Mouse (Mus musculus): ENCODE measurements around the gene Cyp27b1.

Cyp27b1 gene
- long read RNA-seq, experiment 1, partial matches to known transcripts, result 1 of 1 reads
- long read RNA-seq, experiment 1, other reads (novel, unspliced or antisense), result 0 of 1 reads
- long read RNA-seq, experiment 2, result 0 reads

DNA sequence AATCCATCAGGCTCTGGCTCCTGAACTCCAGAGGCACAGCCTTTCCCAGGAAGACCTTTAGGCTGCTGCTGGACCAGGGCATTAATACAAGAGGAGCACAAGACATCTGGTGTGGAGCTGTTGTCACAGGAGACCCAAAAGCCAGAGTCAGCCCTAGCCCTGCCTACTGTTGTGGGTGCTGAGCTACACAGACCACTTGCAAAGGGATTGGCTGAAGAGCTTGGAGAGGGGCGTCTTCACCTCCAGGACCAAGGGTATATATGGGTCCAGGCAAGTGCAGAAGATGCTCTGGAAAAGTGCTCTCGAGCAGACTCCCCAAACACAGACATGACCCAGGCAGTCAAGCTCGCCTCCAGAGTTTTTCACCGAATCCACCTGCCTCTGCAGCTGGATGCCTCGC lies at the start of gene Cyp27b1:
Gene Cyp27b1, plus strand, starts transcription at position 297 of the 400 bp plus-strand sequence.
- intact Hi-C loops (cut with DNase I), result no loop called here

DNA sequence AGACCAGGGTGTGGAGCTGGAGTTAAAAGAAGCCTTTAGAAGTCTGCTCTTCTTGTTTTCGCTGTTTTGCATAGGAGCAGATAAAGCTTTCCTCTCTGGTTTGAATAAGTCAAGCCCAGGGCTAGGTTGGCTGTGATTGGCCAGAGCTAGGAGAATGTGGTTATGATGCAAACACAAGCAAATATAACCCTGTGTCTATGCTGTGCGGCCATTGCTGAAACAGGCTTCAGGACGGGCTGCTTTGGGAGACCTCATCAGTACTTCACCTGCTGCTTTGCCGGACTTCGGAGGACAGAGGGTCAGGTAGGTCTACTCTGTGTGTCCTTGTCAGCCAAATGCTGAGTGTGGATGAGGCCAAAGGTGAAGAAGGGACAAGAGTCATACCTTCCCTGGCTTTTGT lies 47.5 kb upstream of the Cyp27b1 start, which contains the start of gene Avil:
Gene Avil, plus strand, starts transcription at position 181 of the 400 bp plus-strand sequence.
- intact Hi-C loops (cut with DNase I), result no loop called here

DNA sequence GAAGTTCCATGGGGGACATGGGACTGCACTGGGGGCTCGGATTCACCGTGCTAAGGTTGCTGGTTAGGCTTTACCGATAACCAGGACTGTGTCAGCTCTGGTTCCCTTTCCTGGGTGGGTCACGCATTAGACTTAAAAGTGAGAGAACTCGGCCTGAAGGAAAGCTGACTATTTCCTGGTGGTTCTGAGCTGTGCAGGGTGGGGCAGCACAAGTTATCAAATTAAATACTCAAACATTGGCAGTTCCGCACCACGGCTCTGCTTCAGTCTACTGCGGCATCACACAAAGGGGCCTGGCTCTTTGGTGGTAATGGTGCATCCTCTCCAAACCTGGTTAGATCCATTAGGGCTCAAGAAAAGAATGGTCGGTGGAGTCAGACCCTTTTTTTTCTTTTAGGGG lies 46.8 kb upstream of the Cyp27b1 start:
- intact Hi-C loops (cut with DNase I), result no loop called here

DNA sequence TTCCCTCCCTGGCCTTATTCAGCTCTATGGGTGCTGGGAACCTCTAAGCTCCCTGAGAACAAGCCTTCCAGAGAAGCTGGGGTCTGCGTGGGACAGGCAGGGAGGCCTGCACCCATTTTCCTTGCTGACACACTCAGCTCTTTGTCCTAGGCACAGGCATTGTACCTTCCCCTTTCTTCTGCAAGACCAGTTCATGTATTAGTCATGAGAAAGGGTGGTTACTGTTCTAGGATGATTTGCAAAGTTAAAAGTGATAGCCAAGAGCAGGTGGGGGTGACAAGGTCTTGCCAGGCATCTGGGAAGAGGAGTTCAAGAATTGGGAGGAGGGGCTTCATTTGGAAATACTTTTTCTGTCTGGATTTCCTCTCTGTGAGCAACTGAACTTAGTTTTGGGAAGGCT lies 46.0 kb upstream of the Cyp27b1 start:
- intact Hi-C loops (cut with DNase I), result no loop called here

GRCm38 (mm10) chr10:127002765-127003164 lies 45.3 kb upstream of the Cyp27b1 start:
- intact Hi-C loops (cut with DNase I), result no loop called here

DNA sequence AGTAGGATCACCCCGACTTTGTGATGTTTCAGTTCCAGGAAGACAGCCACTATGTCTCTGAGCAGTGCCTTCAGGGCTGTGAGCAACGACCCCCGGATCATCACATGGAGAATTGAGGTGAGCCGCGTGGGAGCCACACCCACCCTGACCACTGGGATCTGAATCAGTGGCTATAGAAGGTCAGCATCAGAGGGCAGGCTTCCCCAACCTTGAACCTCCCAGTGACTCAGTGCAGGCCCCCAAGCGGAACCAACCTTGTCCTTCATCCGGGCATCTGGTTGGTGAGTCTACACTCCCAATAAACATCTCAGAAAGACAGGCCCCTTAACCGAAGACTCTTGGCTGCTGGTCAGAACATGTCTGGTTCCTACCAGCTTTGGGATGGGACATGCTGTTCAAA lies 44.7 kb upstream of the Cyp27b1 start:
- intact Hi-C loops (cut with DNase I), result no loop called here

- intact Hi-C loops (cut with DNase I), result no loop called here
Observed at GRCm38 (mm10) chr10:127003806-127004205, 44.2 kb upstream of the Cyp27b1 start.

DNA sequence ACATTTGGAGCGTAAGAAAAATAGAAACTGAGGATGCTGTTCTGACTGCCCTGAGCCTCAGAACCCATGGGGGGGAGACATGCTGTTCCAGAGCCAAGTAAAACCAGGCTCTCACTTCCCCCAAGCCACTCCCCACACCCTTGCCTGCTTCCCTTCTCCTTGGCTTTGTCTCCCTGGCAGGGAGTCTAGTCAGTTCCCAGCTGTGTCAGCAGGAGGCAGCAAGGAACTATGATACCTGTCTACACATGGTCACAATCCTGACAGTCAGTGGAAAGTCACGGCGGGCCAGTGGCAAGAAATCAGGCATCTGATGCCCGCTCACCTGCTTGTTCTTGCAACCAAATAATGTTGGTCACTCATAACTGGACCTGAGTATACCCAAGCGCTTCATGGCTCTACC lies 31.6 kb upstream of the Cyp27b1 start:
- intact Hi-C loops (cut with DNase I), result no loop called here

GRCm38 (mm10) chr10:127017071-127017470 lies 31.0 kb upstream of the Cyp27b1 start:
- intact Hi-C loops (cut with DNase I), result no loop called here

DNA sequence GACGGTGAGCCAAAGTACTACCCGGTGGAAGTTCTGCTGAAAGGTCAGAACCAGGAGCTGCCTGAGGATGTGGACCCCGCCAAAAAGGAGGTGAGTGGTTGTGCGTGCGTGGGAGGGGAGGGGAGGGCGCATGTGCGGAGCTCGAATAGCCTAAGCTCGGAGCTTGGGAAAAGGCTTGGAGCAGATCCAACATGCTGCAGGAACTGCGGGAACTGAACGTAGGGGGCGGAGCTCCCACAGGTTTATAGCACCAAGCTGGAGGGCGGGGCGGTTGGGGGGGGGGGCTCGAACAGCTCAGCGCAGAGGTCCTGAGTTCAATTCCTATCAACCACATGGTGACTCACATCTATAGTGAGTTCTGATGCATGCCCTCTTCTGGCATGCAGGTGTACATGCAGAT lies 29.6 kb upstream of the Cyp27b1 start:
- intact Hi-C loops (cut with DNase I), result no loop called here

GRCm38 (mm10) chr10:127030336-127031296 lies 17.4 kb upstream of the Cyp27b1 start, which contains the start of gene Tsfm:
Gene Tsfm (minus strand): TSS chr10:127030840.
- intact Hi-C loops (cut with DNase I), result loop anchor here (1.0 to 2.0 kb wide), 2 partner anchors 40 to 111 kb away; no protein-coding TSS in a partner anchor

DNA sequence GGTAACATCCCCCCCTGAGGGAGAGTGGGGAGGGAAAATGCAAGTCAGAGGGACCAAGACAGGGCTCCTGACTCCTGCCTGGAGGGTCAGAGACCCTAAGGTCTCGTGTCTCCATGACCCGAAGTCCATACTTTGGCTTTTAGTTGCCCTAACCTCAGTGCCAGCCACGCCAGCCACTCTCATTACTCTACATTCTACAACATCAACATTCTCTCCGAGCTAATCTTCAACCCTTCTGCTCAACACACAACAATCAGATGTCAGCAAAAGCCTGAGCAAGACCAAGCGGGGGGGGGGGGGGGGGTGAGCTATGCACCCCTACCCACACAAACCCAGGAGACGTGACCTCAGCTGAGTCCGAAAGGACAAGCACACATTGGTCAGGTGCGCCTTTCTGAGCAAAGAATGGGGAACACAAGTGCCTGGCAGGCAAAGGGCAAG lies 14.7 kb upstream of the Cyp27b1 start:
- intact Hi-C loops (cut with DNase I), result no loop called here

DNA sequence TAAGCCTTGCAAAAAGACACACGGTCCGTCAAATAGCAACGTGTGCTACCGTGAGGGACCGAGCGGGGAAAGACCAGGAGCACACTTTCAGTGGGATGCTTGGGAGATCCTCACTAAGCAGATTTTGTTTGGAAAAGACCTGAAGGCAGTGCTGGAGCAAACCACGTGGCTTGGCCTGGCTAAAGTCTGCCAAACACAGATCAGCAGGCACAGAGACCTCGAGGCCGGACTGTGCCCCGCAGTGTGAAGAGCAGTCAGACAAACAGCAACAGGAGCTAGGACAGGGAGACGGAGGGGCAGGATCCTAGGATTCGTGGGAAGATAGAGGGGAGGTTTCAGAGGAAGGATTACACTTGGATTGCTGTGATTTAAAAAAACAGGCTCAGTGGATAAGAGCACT lies 11.8 kb upstream of the Cyp27b1 start:
- intact Hi-C loops (cut with DNase I), result no loop called here

GRCm38 (mm10) chr10:127037641-127038040 lies 10.4 kb upstream of the Cyp27b1 start:
- intact Hi-C loops (cut with DNase I), result no loop called here

- intact Hi-C loops (cut with DNase I), result no loop called here
Observed at GRCm38 (mm10) chr10:127040569-127041214, 7.4 kb upstream of the Cyp27b1 start.

DNA sequence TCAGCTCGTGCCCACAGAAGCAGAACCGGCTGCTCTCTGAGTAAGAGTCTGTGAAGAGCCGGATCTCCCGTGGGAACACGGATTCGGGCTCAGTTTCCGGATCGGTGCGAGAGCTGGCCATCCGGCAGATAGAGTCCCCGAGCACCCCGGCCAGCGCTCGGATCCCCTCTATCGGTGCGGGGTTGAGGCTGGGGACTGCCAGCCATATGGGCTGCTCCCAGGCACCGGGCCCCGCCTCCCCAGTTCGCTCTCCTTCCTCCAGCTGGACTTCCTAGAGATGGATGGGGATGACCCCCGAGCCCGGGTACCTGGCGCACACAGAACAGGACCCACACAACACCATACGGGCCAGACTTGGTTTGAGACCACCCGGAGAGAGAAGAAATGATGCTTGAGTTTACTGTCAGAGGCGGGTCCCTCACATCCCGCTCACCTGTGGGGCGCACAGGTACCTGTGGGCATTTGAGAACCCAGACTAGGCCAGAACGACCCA lies 6.7 kb upstream of the Cyp27b1 start, which contains the start of the genes Mettl1 and Eef1akmt3:
Gene Mettl1, plus strand, starts transcription at position 141 of the 493 bp plus-strand sequence.
Gene Eef1akmt3, minus strand, starts transcription at position 240 of the 493 bp plus-strand sequence.
- intact Hi-C loops (cut with DNase I), result no loop called here

- intact Hi-C loops (cut with DNase I), result no loop called here
Observed at GRCm38 (mm10) chr10:127041774-127042338, 6.2 kb upstream of the Cyp27b1 start.

DNA sequence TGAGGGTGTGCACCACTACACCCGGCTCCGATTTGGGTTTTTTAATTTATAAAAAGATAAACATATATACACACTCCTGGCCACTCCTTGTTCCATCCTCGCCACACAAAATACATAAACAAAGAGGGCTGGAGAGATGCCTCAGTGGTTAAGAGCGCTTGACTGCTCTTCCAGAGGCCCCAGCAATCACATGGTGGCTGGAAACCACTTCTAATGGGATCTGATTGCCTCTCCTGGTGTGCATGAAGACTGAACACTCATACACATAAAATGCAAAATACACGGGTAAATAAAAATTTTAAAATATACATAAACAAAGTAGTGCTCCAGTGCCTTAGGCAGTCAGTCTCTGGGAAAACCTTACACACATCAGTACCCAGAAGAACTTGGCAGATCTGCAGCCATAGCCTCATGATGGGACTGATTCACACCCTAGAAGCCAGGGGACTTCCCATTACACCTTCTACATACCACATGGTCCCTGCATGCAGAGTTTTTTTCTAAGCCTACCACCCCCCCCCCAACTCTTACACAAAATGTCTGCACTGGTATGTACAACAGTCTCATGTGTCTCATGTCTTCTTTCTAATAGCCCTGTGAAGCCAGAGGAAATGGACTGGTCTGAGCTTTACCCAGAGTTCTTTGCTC lies 5.5 kb upstream of the Cyp27b1 start:
- intact Hi-C loops (cut with DNase I), result no loop called here

DNA sequence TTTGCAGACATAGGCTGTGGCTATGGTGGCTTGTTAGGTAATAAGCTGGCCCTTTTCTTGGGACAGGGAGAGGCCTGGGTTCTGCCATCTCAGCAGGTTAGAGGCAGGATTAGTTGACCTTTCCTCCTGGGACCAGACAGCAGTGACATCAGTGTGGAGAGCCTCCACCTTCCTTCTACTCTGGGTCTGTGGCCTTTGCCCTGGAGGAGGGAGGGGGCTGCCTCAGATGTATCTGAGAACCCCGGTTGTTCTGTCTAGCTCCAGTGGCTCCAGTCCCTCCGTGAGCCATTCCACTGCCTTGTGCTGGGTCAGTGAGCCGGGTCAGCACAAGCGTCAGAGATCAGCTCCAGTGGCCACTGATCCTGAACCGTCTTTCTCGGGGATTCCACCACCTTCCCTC lies 4.9 kb upstream of the Cyp27b1 start:
- intact Hi-C loops (cut with DNase I), result no loop called here

DNA sequence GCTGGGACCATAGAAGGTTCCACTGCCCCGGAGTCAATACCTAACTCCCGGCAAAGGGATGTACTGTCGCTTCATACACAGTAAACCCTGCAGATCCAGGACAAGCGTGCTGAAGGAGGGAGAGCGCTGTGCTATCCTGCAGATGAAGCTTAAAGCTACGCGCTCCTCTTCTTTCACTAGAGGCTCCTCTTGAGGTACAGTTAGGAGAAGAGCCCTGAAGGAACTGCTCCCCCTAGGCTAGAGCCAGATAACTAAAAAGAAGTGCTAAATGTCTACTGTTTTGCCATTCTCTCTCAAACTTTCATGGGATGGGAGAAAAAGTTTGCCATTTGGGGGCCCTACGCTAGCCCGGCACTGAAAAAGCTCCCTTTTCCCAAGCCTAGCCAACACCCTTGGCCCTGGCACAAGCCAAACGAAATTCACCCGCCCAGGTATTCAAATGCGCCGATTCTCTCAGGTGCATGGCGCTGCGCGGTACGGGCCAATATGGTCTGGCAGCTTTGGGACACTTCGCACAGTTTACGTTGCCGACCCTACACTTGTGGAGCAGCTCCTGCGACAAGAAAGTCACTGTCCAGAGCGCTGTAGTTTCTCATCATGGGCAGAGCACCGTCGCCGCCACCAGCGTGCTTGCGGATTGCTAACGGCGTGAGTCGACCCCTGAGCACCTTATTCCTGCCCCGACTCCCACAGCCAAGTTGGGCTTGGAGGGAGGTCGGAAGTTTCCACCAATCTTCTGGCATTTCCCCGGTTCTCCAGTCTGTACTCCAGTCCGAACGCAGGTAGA lies 751 bp downstream of the Cyp27b1 start:
- intact Hi-C loops (cut with DNase I), result no loop called here

Data from adrenal gland (tissue).